Mouse (Mus musculus): ENCODE measurements at regions not wholly inside any gene's neighbourhood (a gene's known extent, or its start where the extent isn't known, plus 50 kb on each side); places are given as distances from the start of the nearest gene placed in this dataset.

- no peak overlapping the region for H3K4me2 ChIP-seq (ENCODE audit: low read depth)
- DNase-seq (ENCODE audit: low spot score) (no peak), ATAC-seq (ENCODE audit: insufficient read depth, low FRiP score, low TSS enrichment) (no peak)
- no peaks in the 10 kb centered on the region for H3K9me3 ChIP-seq (ENCODE audit: control insufficient read depth, low read length)
- no peak overlapping the region for H3K4me3 ChIP-seq (ENCODE audit: low read depth, low read length)
- H3K9ac ChIP-seq (ENCODE audit: low read length) = no peak overlapping the region
- no peaks in the 10 kb centered on the region for H3K4me1 ChIP-seq (ENCODE audit: control insufficient read depth, insufficient read depth, low read length)
- H3K36me3 ChIP-seq (ENCODE audit: control insufficient read depth, insufficient read depth, low read length) = no peaks in the 10 kb centered on the region
- 63% methylated on average over 5 of the region's 5 CpGs for WGBS
- no peak overlapping the region for H3K27ac ChIP-seq (ENCODE audit: low read depth, low read length)
- no peaks in the 10 kb centered on the region for H3K27me3 ChIP-seq (ENCODE audit: control insufficient read depth, insufficient read depth, low read length)
Measured at GRCm38 (mm10) chr12:16140511-16141110, 323.9 kb upstream of the Trib2 start.

- H3K4me3 ChIP-seq (ENCODE audit: low read depth, low read length) = no peak overlapping the region
- no peaks in the 10 kb centered on the region for H3K4me1 ChIP-seq (ENCODE audit: control insufficient read depth, insufficient read depth, low read length)
- DNase-seq (ENCODE audit: low spot score) (no peak), ATAC-seq (ENCODE audit: insufficient read depth, low FRiP score, low TSS enrichment) (no peak)
- no peak overlapping the region for H3K4me2 ChIP-seq (ENCODE audit: low read depth)
- H3K9ac ChIP-seq (ENCODE audit: low read length) = no peak overlapping the region
- no peaks in the 10 kb centered on the region for H3K27me3 ChIP-seq (ENCODE audit: control insufficient read depth, insufficient read depth, low read length)
- no peaks in the 10 kb centered on the region for H3K9me3 ChIP-seq (ENCODE audit: control insufficient read depth, low read length)
- 63% methylated on average over 4 of the region's 4 CpGs for WGBS
- no peaks in the 10 kb centered on the region for H3K36me3 ChIP-seq (ENCODE audit: control insufficient read depth, insufficient read depth, low read length)
- H3K27ac ChIP-seq (ENCODE audit: low read depth, low read length) = no peak overlapping the region
Measured at GRCm38 (mm10) chr12:16139152-16139551, 322.4 kb upstream of the Trib2 start.

- DNase-seq (ENCODE audit: low spot score) = no peak
- Histone ChIP-seq H3K4me2 (ENCODE audit: low read depth) (no peak overlapping the region), H3K27me3 (ENCODE audit: control insufficient read depth, insufficient read depth, low read length) (no peaks in the 10 kb centered on the region), H3K36me3 (ENCODE audit: control insufficient read depth, insufficient read depth, low read length) (no peaks in the 10 kb centered on the region), H3K9me3 (ENCODE audit: control insufficient read depth, low read length) (no peaks in the 10 kb centered on the region), H3K9ac (ENCODE audit: low read length) (no peak overlapping the region), H3K27ac (ENCODE audit: low read depth, low read length) (no peak overlapping the region), H3K4me3 (ENCODE audit: low read depth, low read length) (no peak overlapping the region), H3K4me1 (ENCODE audit: control insufficient read depth, insufficient read depth, low read length) (no peaks in the 10 kb centered on the region)
- no peak for ATAC-seq (ENCODE audit: insufficient read depth, low FRiP score, low TSS enrichment)
- 86% methylated on average over 3 of the region's 3 CpGs for WGBS
Measured at GRCm38 (mm10) chr12:16137801-16138200, 321.1 kb upstream of the Trib2 start.

GRCm38 (mm10) chr12:16136214-16136671 is 319.5 kb upstream of the Trib2 start:
- no peaks in the 10 kb centered on the region for H3K36me3 ChIP-seq (ENCODE audit: control insufficient read depth, insufficient read depth, low read length)
- DNase-seq (ENCODE audit: low spot score) (no peak), ATAC-seq (ENCODE audit: insufficient read depth, low FRiP score, low TSS enrichment) (no peak)
- H3K4me3 ChIP-seq (ENCODE audit: low read depth, low read length) = no peak overlapping the region
- WGBS = 26% methylated on average over 5 of the region's 5 CpGs
- H3K4me2 ChIP-seq (ENCODE audit: low read depth) = no peak overlapping the region
- H3K4me1 ChIP-seq (ENCODE audit: control insufficient read depth, insufficient read depth, low read length) = no peaks in the 10 kb centered on the region
- no peaks in the 10 kb centered on the region for H3K9me3 ChIP-seq (ENCODE audit: control insufficient read depth, low read length)
- no peak overlapping the region for H3K9ac ChIP-seq (ENCODE audit: low read length)
- H3K27me3 ChIP-seq (ENCODE audit: control insufficient read depth, insufficient read depth, low read length) = no peaks in the 10 kb centered on the region
- no peak overlapping the region for H3K27ac ChIP-seq (ENCODE audit: low read depth, low read length)

GRCm38 (mm10) chr12:16135602-16136213 is 319.0 kb upstream of the Trib2 start:
- WGBS = 45% methylated on average over 4 of the region's 4 CpGs
- Histone ChIP-seq H3K27me3 (ENCODE audit: control insufficient read depth, insufficient read depth, low read length) (no peaks in the 10 kb centered on the region), H3K36me3 (ENCODE audit: control insufficient read depth, insufficient read depth, low read length) (no peaks in the 10 kb centered on the region), H3K27ac (ENCODE audit: low read depth, low read length) (no peak overlapping the region), H3K4me3 (ENCODE audit: low read depth, low read length) (no peak overlapping the region), H3K9me3 (ENCODE audit: control insufficient read depth, low read length) (no peaks in the 10 kb centered on the region), H3K4me2 (ENCODE audit: low read depth) (no peak overlapping the region), H3K9ac (ENCODE audit: low read length) (no peak overlapping the region), H3K4me1 (ENCODE audit: control insufficient read depth, insufficient read depth, low read length) (no peaks in the 10 kb centered on the region)
- no peak for ATAC-seq (ENCODE audit: insufficient read depth, low FRiP score, low TSS enrichment)
- no peak for DNase-seq (ENCODE audit: low spot score)

GRCm38 (mm10) chr12:16134446-16134845 is 317.7 kb upstream of the Trib2 start:
- H3K9me3 ChIP-seq (ENCODE audit: control insufficient read depth, low read length) = no peaks in the 10 kb centered on the region
- H3K36me3 ChIP-seq (ENCODE audit: control insufficient read depth, insufficient read depth, low read length) = no peaks in the 10 kb centered on the region
- H3K27me3 ChIP-seq (ENCODE audit: control insufficient read depth, insufficient read depth, low read length) = no peaks in the 10 kb centered on the region
- no peak overlapping the region for H3K4me3 ChIP-seq (ENCODE audit: low read depth, low read length)
- no peak overlapping the region for H3K4me2 ChIP-seq (ENCODE audit: low read depth)
- no peak for DNase-seq (ENCODE audit: low spot score)
- ATAC-seq (ENCODE audit: insufficient read depth, low FRiP score, low TSS enrichment) = no peak
- WGBS = 75% methylated on average over 3 of the region's 3 CpGs
- H3K4me1 ChIP-seq (ENCODE audit: control insufficient read depth, insufficient read depth, low read length) = no peaks in the 10 kb centered on the region
- H3K27ac ChIP-seq (ENCODE audit: low read depth, low read length) = no peak overlapping the region
- H3K9ac ChIP-seq (ENCODE audit: low read length) = no peak overlapping the region

GRCm38 (mm10) chr12:16133253-16133652 is 316.5 kb upstream of the Trib2 start:
- Histone ChIP-seq H3K4me1 (ENCODE audit: control insufficient read depth, insufficient read depth, low read length) (no peaks in the 10 kb centered on the region), H3K27ac (ENCODE audit: low read depth, low read length) (no peak overlapping the region), H3K9ac (ENCODE audit: low read length) (no peak overlapping the region), H3K27me3 (ENCODE audit: control insufficient read depth, insufficient read depth, low read length) (no peaks in the 10 kb centered on the region), H3K9me3 (ENCODE audit: control insufficient read depth, low read length) (no peaks in the 10 kb centered on the region), H3K36me3 (ENCODE audit: control insufficient read depth, insufficient read depth, low read length) (no peaks in the 10 kb centered on the region), H3K4me2 (ENCODE audit: low read depth) (no peak overlapping the region), H3K4me3 (ENCODE audit: low read depth, low read length) (no peak overlapping the region)
- 78% methylated on average over 3 of the region's 3 CpGs for WGBS
- ATAC-seq (ENCODE audit: insufficient read depth, low FRiP score, low TSS enrichment) = no peak
- DNase-seq (ENCODE audit: low spot score) = no peak

- Histone ChIP-seq H3K9me3 (ENCODE audit: control insufficient read depth, low read length) (no peaks in the 10 kb centered on the region), H3K27ac (ENCODE audit: low read depth, low read length) (no peak overlapping the region), H3K9ac (ENCODE audit: low read length) (no peak overlapping the region), H3K36me3 (ENCODE audit: control insufficient read depth, insufficient read depth, low read length) (no peaks in the 10 kb centered on the region), H3K4me3 (ENCODE audit: low read depth, low read length) (no peak overlapping the region), H3K27me3 (ENCODE audit: control insufficient read depth, insufficient read depth, low read length) (no peaks in the 10 kb centered on the region), H3K4me1 (ENCODE audit: control insufficient read depth, insufficient read depth, low read length) (no peaks in the 10 kb centered on the region), H3K4me2 (ENCODE audit: low read depth) (no peak overlapping the region)
- ATAC-seq (ENCODE audit: insufficient read depth, low FRiP score, low TSS enrichment) (no peak), DNase-seq (ENCODE audit: low spot score) (no peak)
- 79% methylated on average over 1 of the region's 1 CpGs for WGBS
Measured at GRCm38 (mm10) chr12:16131740-16132077, 315.0 kb upstream of the Trib2 start.

- Histone ChIP-seq H3K9ac (ENCODE audit: low read length) (no peak overlapping the region), H3K4me2 (ENCODE audit: low read depth) (no peak overlapping the region), H3K9me3 (ENCODE audit: control insufficient read depth, low read length) (no peaks in the 10 kb centered on the region), H3K36me3 (ENCODE audit: control insufficient read depth, insufficient read depth, low read length) (no peaks in the 10 kb centered on the region), H3K4me1 (ENCODE audit: control insufficient read depth, insufficient read depth, low read length) (no peaks in the 10 kb centered on the region), H3K4me3 (ENCODE audit: low read depth, low read length) (no peak overlapping the region), H3K27me3 (ENCODE audit: control insufficient read depth, insufficient read depth, low read length) (no peaks in the 10 kb centered on the region), H3K27ac (ENCODE audit: low read depth, low read length) (no peak overlapping the region)
- ATAC-seq (ENCODE audit: insufficient read depth, low FRiP score, low TSS enrichment) = no peak
- no peak for DNase-seq (ENCODE audit: low spot score)
- WGBS = 83% methylated on average over 2 of the region's 2 CpGs
Measured at GRCm38 (mm10) chr12:16131028-16131739, 314.5 kb upstream of the Trib2 start.

All from neural tube, embryonic 11.5 days (tissue).